Mouse (Mus musculus): ENCODE data around the gene Atp6v0e. TPM values are rescaled to one million over a fixed set of nuclear protein-coding genes. Genes with fewer than 3 reads are reported as not detected.

Atp6v0e gene
- polyA plus RNA-seq, 1 experiment: 100 TPM

DNA sequence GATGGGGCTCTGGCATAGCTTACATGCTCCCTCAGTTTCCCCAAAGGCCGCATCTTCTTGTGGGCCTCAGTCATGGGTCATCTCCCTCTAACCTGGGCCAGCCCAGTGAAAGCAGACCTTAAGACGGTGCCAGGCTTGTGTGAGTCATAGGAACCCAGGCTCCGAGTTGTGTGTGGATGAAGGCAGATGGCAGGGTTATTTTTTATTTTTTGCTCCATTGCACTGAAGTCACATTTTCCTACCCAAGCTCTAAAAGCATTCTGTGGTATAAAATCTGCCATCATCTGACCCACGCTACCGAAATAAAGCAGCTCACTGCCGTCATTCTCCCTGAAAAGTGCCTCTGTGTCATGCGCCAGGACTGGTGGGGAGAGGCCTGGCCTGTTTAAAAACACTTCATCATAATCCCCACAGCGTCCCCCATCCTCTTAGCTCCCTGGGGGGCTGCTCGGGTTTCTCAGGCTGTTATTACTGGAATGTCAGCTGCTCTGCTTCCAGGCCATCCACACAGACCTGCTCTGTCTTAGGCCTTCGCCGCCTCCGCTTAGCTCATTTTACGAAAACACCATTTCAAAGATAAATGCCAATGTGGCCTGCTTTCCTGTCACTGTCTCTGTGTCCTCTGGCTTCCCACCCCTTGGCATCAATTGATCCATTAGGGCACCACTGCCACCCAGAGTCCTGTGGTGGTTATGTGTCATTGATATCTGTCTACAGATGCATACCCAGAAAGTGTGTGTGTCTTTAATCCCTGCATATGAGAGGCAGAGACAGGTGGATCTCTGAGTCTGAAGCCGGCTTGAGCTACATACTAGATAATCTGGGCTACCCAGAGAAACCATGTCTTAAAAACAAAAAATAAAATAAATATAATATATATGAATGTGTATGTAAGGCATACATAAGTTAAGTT, 12.3 kb upstream of the Atp6v0e start:
- Histone ChIP-seq H3K36me3 (ENCODE audit: control insufficient read depth, insufficient read depth, low read length, poor library complexity, severe bottlenecking) (peaks cover under 1% of the 10 kb centered on the region; the same call in 1 of the 2 replicates), H3K27ac (ENCODE audit: insufficient read depth, low read length) (no peak overlapping the region), H3K4me1 (ENCODE audit: control insufficient read depth, insufficient read depth, low read length) (no peaks in the 10 kb centered on the region), H3K27me3 (ENCODE audit: control insufficient read depth, insufficient read depth, low read length, poor library complexity, severe bottlenecking) (no peaks in the 10 kb centered on the region), H3K9ac (ENCODE audit: low read depth, poor library complexity, severe bottlenecking) (no peak overlapping the region), H3K4me3 (ENCODE audit: low read depth, low read length) (no peak overlapping the region), H3K9me3 (replicated peaks; ENCODE audit: control insufficient read depth, insufficient read depth, low read length, poor library complexity, severe bottlenecking) (no peaks in the 10 kb centered on the region)
- TF ChIP-seq EP300 (IDR thresholded peaks at IDR 0.05; ENCODE audit: insufficient read depth, low read depth, low read length) (no peak), POLR2A (IDR thresholded peaks at IDR 0.05; ENCODE audit: insufficient read depth, low read length) (no peak), CTCF (IDR thresholded peaks at IDR 0.05; ENCODE audit: low read depth, low read length) (no peak)

DNA sequence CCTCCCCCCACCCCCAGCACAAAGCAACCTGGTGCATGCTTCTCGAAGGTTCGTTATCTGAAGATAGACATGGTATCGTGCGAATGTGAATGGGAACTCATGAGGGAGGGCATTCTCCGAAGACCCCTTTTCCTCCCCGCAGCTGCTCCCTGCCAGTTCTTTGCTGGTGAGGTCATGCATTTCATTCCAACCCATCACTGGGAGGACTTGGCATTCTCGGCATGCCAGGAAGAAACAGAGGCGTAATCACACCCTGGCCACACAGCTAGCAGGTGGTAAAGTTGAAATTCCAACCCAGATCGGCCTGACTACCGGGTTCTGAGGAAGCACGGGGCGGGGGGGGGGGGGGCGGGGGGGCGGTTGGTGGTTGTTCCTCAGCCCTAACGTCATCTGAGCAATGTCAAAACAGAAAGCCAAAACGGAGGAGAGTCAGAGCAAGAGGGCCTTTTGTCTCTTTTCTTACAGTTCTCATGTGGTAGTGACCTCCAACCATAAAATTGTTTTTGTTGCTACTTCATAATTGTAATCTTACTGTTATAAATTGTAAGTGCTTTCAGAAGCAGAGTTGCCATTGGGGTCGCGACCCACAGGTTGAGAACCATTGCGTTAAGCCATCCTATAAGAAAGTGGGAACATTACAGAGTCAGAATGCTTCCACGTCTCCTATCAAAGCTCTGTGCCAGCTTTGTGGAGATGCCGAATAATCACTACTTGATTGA, 4.0 kb upstream of the Atp6v0e start:
- Histone ChIP-seq H3K9ac (ENCODE audit: low read depth, poor library complexity, severe bottlenecking) (no peak overlapping the region), H3K4me1 (ENCODE audit: control insufficient read depth, insufficient read depth, low read length) (peaks cover 2% of the 10 kb centered on the region), H3K27me3 (ENCODE audit: control insufficient read depth, insufficient read depth, low read length, poor library complexity, severe bottlenecking) (no peaks in the 10 kb centered on the region), H3K4me3 (ENCODE audit: low read depth, low read length) (no peak overlapping the region), H3K36me3 (ENCODE audit: control insufficient read depth, insufficient read depth, low read length, poor library complexity, severe bottlenecking) (peaks cover 5% of the 10 kb centered on the region; the same call in 1 of the 2 replicates), H3K9me3 (replicated peaks; ENCODE audit: control insufficient read depth, insufficient read depth, low read length, poor library complexity, severe bottlenecking) (no peaks in the 10 kb centered on the region), H3K27ac (ENCODE audit: insufficient read depth, low read length) (no peak overlapping the region)
- TF ChIP-seq EP300 (IDR thresholded peaks at IDR 0.05; ENCODE audit: insufficient read depth, low read depth, low read length) (no peak), POLR2A (IDR thresholded peaks at IDR 0.05; ENCODE audit: insufficient read depth, low read length) (no peak), CTCF (IDR thresholded peaks at IDR 0.05; ENCODE audit: low read depth, low read length) (no peak)

DNA sequence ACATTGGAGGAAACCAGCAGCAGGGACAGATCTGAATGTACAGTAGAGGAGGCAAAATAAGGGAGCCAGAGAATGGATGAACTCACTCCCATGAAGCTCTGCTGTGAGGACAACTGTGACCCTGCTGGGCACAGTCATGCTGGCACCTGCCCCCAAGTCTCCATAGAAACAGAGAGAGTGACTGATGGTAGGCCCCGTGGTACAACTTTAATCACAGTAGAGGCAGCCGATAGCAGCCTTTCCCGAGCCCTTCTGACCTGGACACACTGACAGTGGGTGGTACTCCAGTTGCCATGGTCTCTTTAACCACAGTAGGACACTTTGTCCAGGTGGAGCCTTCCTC, 3.5 kb upstream of the Atp6v0e start:
- peaks cover 5% of the 10 kb centered on the region; the same call in 1 of the 2 replicates for H3K36me3 ChIP-seq (ENCODE audit: control insufficient read depth, insufficient read depth, low read length, poor library complexity, severe bottlenecking)
- no peaks in the 10 kb centered on the region for H3K27me3 ChIP-seq (ENCODE audit: control insufficient read depth, insufficient read depth, low read length, poor library complexity, severe bottlenecking)
- H3K4me3 ChIP-seq (ENCODE audit: low read depth, low read length): no peak overlapping the region
- TF ChIP-seq CTCF (IDR thresholded peaks at IDR 0.05; ENCODE audit: low read depth, low read length) (no peak), EP300 (IDR thresholded peaks at IDR 0.05; ENCODE audit: insufficient read depth, low read depth, low read length) (no peak), POLR2A (IDR thresholded peaks at IDR 0.05; ENCODE audit: insufficient read depth, low read length) (no peak)
- H3K4me1 ChIP-seq (ENCODE audit: control insufficient read depth, insufficient read depth, low read length): peaks cover 2% of the 10 kb centered on the region
- H3K9ac ChIP-seq (ENCODE audit: low read depth, poor library complexity, severe bottlenecking): no peak overlapping the region
- no peak overlapping the region for H3K27ac ChIP-seq (ENCODE audit: insufficient read depth, low read length)
- H3K9me3 ChIP-seq (replicated peaks; ENCODE audit: control insufficient read depth, insufficient read depth, low read length, poor library complexity, severe bottlenecking): no peaks in the 10 kb centered on the region

DNA sequence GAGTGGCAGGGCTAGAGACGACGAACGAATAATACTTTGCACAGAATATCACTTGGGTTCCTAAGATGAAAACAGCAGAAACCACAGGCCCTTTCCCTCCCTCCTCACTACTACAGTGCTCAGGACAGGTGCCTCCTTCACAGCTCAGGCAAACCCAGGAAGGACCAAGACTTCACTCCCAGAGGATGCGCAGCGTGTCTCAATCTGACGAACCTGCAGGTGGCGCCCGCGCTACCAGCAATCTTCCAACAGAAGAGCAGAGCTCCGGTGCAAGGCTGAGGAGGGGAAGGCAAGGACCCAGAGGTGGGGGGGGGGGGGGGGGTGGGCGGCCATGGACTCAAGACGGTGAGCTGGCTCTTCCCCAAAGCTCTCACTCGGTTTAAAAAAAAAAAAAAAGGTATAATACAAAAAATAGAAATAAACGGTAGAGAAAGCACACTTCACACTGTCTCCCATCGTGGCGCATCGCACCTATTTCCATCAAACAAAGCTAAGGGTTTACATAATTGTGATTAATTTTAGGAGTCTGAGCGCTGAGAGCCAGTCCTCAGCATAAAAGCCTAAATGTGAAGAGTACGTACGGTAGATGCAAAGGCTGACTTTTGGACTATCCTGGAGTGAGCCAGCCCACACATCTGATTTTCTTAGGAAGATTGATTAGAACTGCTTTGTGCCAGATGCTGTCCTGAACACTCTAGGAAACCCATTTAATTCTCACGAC, 2.7 kb upstream of the Atp6v0e start:
- Histone ChIP-seq H3K27ac (ENCODE audit: insufficient read depth, low read length) (no peak overlapping the region), H3K9me3 (replicated peaks; ENCODE audit: control insufficient read depth, insufficient read depth, low read length, poor library complexity, severe bottlenecking) (no peaks in the 10 kb centered on the region), H3K9ac (ENCODE audit: low read depth, poor library complexity, severe bottlenecking) (no peak overlapping the region), H3K4me1 (ENCODE audit: control insufficient read depth, insufficient read depth, low read length) (peaks cover 2% of the 10 kb centered on the region), H3K36me3 (ENCODE audit: control insufficient read depth, insufficient read depth, low read length, poor library complexity, severe bottlenecking) (peaks cover 5% of the 10 kb centered on the region; the same call in 1 of the 2 replicates), H3K27me3 (ENCODE audit: control insufficient read depth, insufficient read depth, low read length, poor library complexity, severe bottlenecking) (no peaks in the 10 kb centered on the region), H3K4me3 (ENCODE audit: low read depth, low read length) (no peak overlapping the region)
- TF ChIP-seq EP300 (IDR thresholded peaks at IDR 0.05; ENCODE audit: insufficient read depth, low read depth, low read length): no peak
- peak; percentile 80 for TF ChIP-seq CTCF (IDR thresholded peaks at IDR 0.05; ENCODE audit: low read depth, low read length)

DNA sequence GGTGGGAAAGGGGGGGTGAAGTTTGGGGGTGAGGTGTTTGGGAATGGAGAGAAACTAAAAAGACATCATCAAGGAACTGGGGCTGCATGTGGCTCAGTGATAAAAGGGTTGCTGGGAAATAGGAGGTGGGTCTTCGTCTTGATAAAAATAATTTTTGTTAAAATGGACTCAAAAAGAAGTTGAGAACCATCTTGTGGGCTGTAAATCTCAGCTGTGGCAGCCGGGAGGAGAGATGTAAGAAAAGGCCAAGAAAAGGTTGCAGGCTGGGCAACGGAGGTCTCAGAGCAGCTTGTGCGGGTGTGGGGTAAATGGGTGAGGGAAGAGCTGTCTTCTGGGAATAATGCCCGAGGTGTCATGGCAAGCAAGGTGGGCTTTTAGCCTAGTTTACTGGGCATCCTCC, 827 bp upstream of the Atp6v0e start:
- Histone ChIP-seq H3K36me3 (ENCODE audit: control insufficient read depth, insufficient read depth, low read length, poor library complexity, severe bottlenecking) (no peaks in the 10 kb centered on the region), H3K9me3 (replicated peaks; ENCODE audit: control insufficient read depth, insufficient read depth, low read length, poor library complexity, severe bottlenecking) (no peaks in the 10 kb centered on the region), H3K4me3 (ENCODE audit: low read depth, low read length) (no peak overlapping the region), H3K4me1 (ENCODE audit: control insufficient read depth, insufficient read depth, low read length) (peaks cover 2% of the 10 kb centered on the region), H3K27ac (ENCODE audit: insufficient read depth, low read length) (no peak overlapping the region), H3K27me3 (ENCODE audit: control insufficient read depth, insufficient read depth, low read length, poor library complexity, severe bottlenecking) (no peaks in the 10 kb centered on the region), H3K9ac (ENCODE audit: low read depth, poor library complexity, severe bottlenecking) (no peak overlapping the region)
- TF ChIP-seq EP300 (IDR thresholded peaks at IDR 0.05; ENCODE audit: insufficient read depth, low read depth, low read length) (no peak), POLR2A (IDR thresholded peaks at IDR 0.05; ENCODE audit: insufficient read depth, low read length) (no peak), CTCF (IDR thresholded peaks at IDR 0.05; ENCODE audit: low read depth, low read length) (no peak)
